Mouse (Mus musculus): ENCODE data around the gene Lsm4.

Lsm4 gene

GRCm38 (mm10) chr8:70724216-70724615, 51.2 kb downstream of the Lsm4 start:
- no peak for DNase-seq (ENCODE audit: inconsistent age in 2 of 2, low spot score in 1 of 2)

- peak; percentile 23 to 56 for DNase-seq (ENCODE audit: inconsistent age in 2 of 2, low spot score in 1 of 2)
Measured at GRCm38 (mm10) chr8:70725792-70726447, 52.9 kb downstream of the Lsm4 start.

GRCm38 (mm10) chr8:70726721-70727120, 53.7 kb downstream of the Lsm4 start:
- no peak for DNase-seq (ENCODE audit: inconsistent age in 2 of 2, low spot score in 1 of 2)

All from adrenal gland, adult (tissue).